Mouse (Mus musculus) spleen, postnatal 4 days (tissue): ENCODE results near the gene Mocs2.

Experiments used
- DNase-seq, 2 experiments: peaks; one replicate each; pipeline ENCODE4 v3.0.0; 2022; ENCODE audit warnings: low spot score in 2 of 2

The Mocs2 gene

GRCm38 (mm10) chr13:114854023-114854422 lies 36.0 kb downstream of the Mocs2 start:
- DNase-seq, result no peak

GRCm38 (mm10) chr13:114854428-114854827 lies 36.4 kb downstream of the Mocs2 start:
- no peak for DNase-seq

- no peak for DNase-seq
Measured at GRCm38 (mm10) chr13:114855573-114856268, 37.7 kb downstream of the Mocs2 start.

GRCm38 (mm10) chr13:114856269-114856627 lies 38.2 kb downstream of the Mocs2 start:
- DNase-seq, result no peak

GRCm38 (mm10) chr13:114857525-114857924 lies 39.5 kb downstream of the Mocs2 start:
- DNase-seq, result no peak

- no peak for DNase-seq
Measured at GRCm38 (mm10) chr13:114874738-114875137, 56.7 kb downstream of the Mocs2 start.

GRCm38 (mm10) chr13:114876005-114876520 lies 58.0 kb downstream of the Mocs2 start:
- DNase-seq, result no peak

- DNase-seq, result no peak
Measured at GRCm38 (mm10) chr13:114878667-114879066, 60.6 kb downstream of the Mocs2 start.
